Mouse (Mus musculus): ENCODE measurements at regions not wholly inside any gene's neighbourhood (a gene's known extent, or its start where the extent isn't known, plus 50 kb on each side); places are given as distances from the start of the nearest gene placed in this dataset.

- 65% methylated on average over 4 of the region's 4 CpGs for WGBS
- 0 out of 2 replicates have a peak, but pooled peaks cover 2% of the 10 kb centered on the region for H3K9me3 ChIP-seq (ENCODE audit: low read length)
- ATAC-seq (ENCODE audit: low FRiP score, low TSS enrichment) = no peak
- H3K4me2 ChIP-seq (replicated peaks; ENCODE audit: low read depth, low read length) = no peak overlapping the region
- H3K36me3 ChIP-seq (ENCODE audit: insufficient read depth, low read length) = no peaks in the 10 kb centered on the region
- H3K9ac ChIP-seq (replicated peaks; ENCODE audit: low read length) = no peak overlapping the region
- no peaks in the 10 kb centered on the region for H3K27me3 ChIP-seq (ENCODE audit: insufficient read depth, low read length)
- H3K27ac ChIP-seq (ENCODE audit: low read length) = no peak overlapping the region
- H3K4me1 ChIP-seq (ENCODE audit: insufficient read depth, low read length) = peaks cover 6% of the 10 kb centered on the region; the same call in 1 of the 2 replicates
- H3K4me3 ChIP-seq (ENCODE audit: low read length) = no peak overlapping the region
Measured at GRCm38 (mm10) chr1:169168033-169168432, 363.2 kb downstream of the Nuf2 start.

DNA sequence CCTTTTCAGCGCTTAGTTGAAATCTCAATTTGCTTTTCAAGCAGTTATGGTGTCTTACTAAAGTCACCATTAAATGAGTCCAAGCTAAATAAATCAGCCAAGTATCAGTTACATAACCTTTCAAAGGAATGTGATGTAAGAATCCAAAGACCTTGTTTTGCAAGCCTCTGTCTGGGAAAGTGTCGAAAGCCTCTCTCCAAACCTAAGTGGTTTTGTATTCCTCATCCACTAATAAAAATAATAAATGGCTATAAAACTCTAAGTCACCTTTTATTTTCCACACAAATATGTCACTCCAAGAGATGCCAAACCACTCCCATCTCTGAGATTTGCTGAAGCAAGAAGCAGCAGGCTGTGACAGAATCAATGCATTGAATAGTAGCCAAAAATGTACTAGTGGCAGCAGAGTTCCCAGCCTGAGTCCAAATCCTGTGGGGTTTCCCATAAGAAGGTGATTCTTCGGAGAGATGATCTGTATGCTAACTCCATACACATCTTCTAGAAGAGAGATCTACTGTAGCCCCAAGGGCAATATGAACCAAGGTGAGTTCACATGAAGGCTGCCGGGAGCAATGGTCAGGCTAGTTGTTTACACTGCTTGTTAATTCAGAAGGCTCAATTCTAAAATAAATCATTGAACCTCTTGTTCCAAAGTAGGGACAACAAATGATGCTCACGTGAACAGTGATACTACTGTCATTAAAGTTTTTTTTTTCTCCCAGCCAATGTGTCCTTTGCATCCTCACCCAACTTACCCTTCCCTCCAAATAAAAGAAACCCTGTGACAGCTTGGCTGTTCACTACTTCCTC lies 365.0 kb downstream of the Nuf2 start:
- Histone ChIP-seq H3K9me3 (ENCODE audit: low read length) (peaks cover 4% of the 10 kb centered on the region; the same call in 1 of the 2 replicates), H3K4me2 (replicated peaks; ENCODE audit: low read depth, low read length) (no peak overlapping the region), H3K4me3 (ENCODE audit: low read length) (no peak overlapping the region), H3K4me1 (ENCODE audit: insufficient read depth, low read length) (peaks cover 9% of the 10 kb centered on the region), H3K27ac (ENCODE audit: low read length) (peak overlapping the region; percentile 54), H3K36me3 (ENCODE audit: insufficient read depth, low read length) (no peaks in the 10 kb centered on the region), H3K27me3 (ENCODE audit: insufficient read depth, low read length) (no peaks in the 10 kb centered on the region), H3K9ac (replicated peaks; ENCODE audit: low read length) (no peak overlapping the region)
- ATAC-seq (ENCODE audit: low FRiP score, low TSS enrichment) = peak; percentile 31
- WGBS = 47% methylated on average over 5 of the region's 5 CpGs

GRCm38 (mm10) chr1:169160858-169161257 lies 370.4 kb downstream of the Nuf2 start:
- Histone ChIP-seq H3K27ac (ENCODE audit: low read length) (peak overlapping the region; percentile 91), H3K4me3 (ENCODE audit: low read length) (no peak overlapping the region), H3K4me1 (ENCODE audit: insufficient read depth, low read length) (peaks cover 18% of the 10 kb centered on the region), H3K27me3 (ENCODE audit: insufficient read depth, low read length) (no peaks in the 10 kb centered on the region), H3K9me3 (ENCODE audit: low read length) (peaks cover 4% of the 10 kb centered on the region; the same call in 1 of the 2 replicates), H3K9ac (replicated peaks; ENCODE audit: low read length) (no peak overlapping the region), H3K36me3 (ENCODE audit: insufficient read depth, low read length) (no peaks in the 10 kb centered on the region), H3K4me2 (replicated peaks; ENCODE audit: low read depth, low read length) (no peak overlapping the region)
- WGBS = 13% methylated on average over 6 of the region's 6 CpGs
- ATAC-seq (ENCODE audit: low FRiP score, low TSS enrichment) = peak; percentile 89

DNA sequence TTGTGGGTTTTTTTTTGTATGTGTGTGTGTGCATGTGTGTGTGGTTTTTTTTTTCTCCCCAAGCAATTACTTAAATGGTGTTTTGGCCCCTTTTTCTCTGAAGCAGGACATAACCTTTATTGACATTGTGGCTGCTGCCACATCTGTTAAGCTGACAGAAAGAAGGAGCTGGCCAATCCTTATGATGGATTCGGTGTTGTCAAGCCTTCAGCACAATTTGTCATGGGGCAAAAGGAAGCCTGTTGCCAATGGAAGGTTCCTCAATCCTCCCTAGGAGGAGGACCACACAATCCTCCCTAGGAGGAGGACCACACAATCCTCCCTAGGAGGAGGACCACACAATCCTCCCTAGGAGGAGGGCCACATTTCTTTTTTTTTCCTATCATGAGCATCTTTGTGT lies 371.0 kb downstream of the Nuf2 start:
- 33% methylated on average over 1 of the region's 1 CpGs for WGBS
- H3K27me3 ChIP-seq (ENCODE audit: insufficient read depth, low read length) = no peaks in the 10 kb centered on the region
- H3K36me3 ChIP-seq (ENCODE audit: insufficient read depth, low read length) = no peaks in the 10 kb centered on the region
- H3K4me2 ChIP-seq (replicated peaks; ENCODE audit: low read depth, low read length) = no peak overlapping the region
- peak overlapping the region; percentile 91 for H3K27ac ChIP-seq (ENCODE audit: low read length)
- H3K4me1 ChIP-seq (ENCODE audit: insufficient read depth, low read length) = peaks cover 15% of the 10 kb centered on the region
- no peak for ATAC-seq (ENCODE audit: low FRiP score, low TSS enrichment)
- H3K4me3 ChIP-seq (ENCODE audit: low read length) = no peak overlapping the region
- peaks cover 4% of the 10 kb centered on the region; the same call in 1 of the 2 replicates for H3K9me3 ChIP-seq (ENCODE audit: low read length)
- no peak overlapping the region for H3K9ac ChIP-seq (replicated peaks; ENCODE audit: low read length)

DNA sequence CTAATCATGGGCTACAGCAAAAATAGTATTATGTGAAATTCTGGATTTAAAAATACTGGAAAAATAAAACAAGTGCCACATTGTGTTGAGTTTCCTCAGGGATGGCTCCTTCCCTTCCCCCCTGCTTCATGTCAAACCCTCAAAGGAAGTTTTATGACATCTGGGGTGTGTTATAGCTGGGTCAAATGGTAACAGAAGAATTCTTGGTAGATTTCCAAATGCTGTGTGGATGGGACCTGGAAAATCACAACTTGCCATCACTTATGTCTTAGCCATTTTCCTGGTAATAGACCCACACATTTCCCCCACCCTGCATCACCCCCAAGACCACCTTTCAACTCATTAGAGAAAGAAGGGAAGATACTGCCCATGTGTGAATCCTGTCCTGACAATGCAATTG lies 371.5 kb downstream of the Nuf2 start:
- peaks cover 14% of the 10 kb centered on the region for H3K4me1 ChIP-seq (ENCODE audit: insufficient read depth, low read length)
- ATAC-seq (ENCODE audit: low FRiP score, low TSS enrichment) = peak; percentile 21; the same call in 1 of the 2 replicates
- no peak overlapping the region for H3K9ac ChIP-seq (replicated peaks; ENCODE audit: low read length)
- no peak overlapping the region for H3K4me2 ChIP-seq (replicated peaks; ENCODE audit: low read depth, low read length)
- peaks cover 4% of the 10 kb centered on the region; the same call in 1 of the 2 replicates for H3K9me3 ChIP-seq (ENCODE audit: low read length)
- no peaks in the 10 kb centered on the region for H3K36me3 ChIP-seq (ENCODE audit: insufficient read depth, low read length)
- H3K4me3 ChIP-seq (ENCODE audit: low read length) = no peak overlapping the region
- peak overlapping the region; percentile 91 for H3K27ac ChIP-seq (ENCODE audit: low read length)
- H3K27me3 ChIP-seq (ENCODE audit: insufficient read depth, low read length) = no peaks in the 10 kb centered on the region

DNA sequence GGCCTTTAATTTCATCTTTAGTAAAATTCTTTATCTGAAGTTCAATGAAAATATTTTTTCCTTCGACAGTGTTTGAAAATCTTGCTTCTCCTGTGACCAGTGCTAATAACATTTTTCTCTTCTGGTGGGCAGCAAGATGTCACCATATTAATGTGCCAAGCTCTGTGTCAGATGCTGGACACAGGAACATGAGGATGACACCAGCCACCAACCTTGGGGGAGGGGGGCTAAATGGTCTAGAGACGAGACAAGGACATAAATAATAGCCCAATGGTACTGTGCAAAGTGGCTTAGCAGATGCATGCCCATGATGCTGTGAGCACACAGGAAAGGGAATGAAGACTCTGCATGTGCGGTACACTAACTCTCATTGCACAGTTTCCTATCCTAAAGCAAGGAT lies 373.8 kb downstream of the Nuf2 start:
- Histone ChIP-seq H3K9me3 (ENCODE audit: low read length) (peaks cover 2% of the 10 kb centered on the region; the same call in 1 of the 2 replicates), H3K27ac (ENCODE audit: low read length) (no peak overlapping the region), H3K4me1 (ENCODE audit: insufficient read depth, low read length) (peaks cover 14% of the 10 kb centered on the region), H3K4me3 (ENCODE audit: low read length) (no peak overlapping the region), H3K9ac (replicated peaks; ENCODE audit: low read length) (no peak overlapping the region), H3K27me3 (ENCODE audit: insufficient read depth, low read length) (no peaks in the 10 kb centered on the region), H3K36me3 (ENCODE audit: insufficient read depth, low read length) (no peaks in the 10 kb centered on the region), H3K4me2 (replicated peaks; ENCODE audit: low read depth, low read length) (no peak overlapping the region)
- no peak for ATAC-seq (ENCODE audit: low FRiP score, low TSS enrichment)
- 73% methylated on average over 3 of the region's 3 CpGs for WGBS

- H3K9me3 ChIP-seq (ENCODE audit: low read length) = no peaks in the 10 kb centered on the region
- no peak overlapping the region for H3K9ac ChIP-seq (replicated peaks; ENCODE audit: low read length)
- H3K4me2 ChIP-seq (replicated peaks; ENCODE audit: low read depth, low read length) = no peak overlapping the region
- no peak overlapping the region for H3K4me3 ChIP-seq (ENCODE audit: low read length)
- no peaks in the 10 kb centered on the region for H3K27me3 ChIP-seq (ENCODE audit: insufficient read depth, low read length)
- WGBS = 81% methylated on average over 4 of the region's 4 CpGs
- no peaks in the 10 kb centered on the region for H3K36me3 ChIP-seq (ENCODE audit: insufficient read depth, low read length)
- peak overlapping the region; percentile 40; the same call in 1 of the 2 replicates for H3K27ac ChIP-seq (ENCODE audit: low read length)
- H3K4me1 ChIP-seq (ENCODE audit: insufficient read depth, low read length) = peaks cover 14% of the 10 kb centered on the region
- ATAC-seq (ENCODE audit: low FRiP score, low TSS enrichment) = no peak
Measured at GRCm38 (mm10) chr1:169156875-169157274, 374.4 kb downstream of the Nuf2 start.

GRCm38 (mm10) chr1:169155484-169156459 lies 375.5 kb downstream of the Nuf2 start:
- whole genome bisulfite sequencing = 38% methylated on average over 14 of the region's 14 CpGs
- ATAC-seq (ENCODE audit: low FRiP score, low TSS enrichment) = peak; percentile 69
- Histone ChIP-seq H3K4me3 (ENCODE audit: low read length) (no peak overlapping the region), H3K27ac (ENCODE audit: low read length) (peak overlapping the region; percentile 68), H3K9ac (replicated peaks; ENCODE audit: low read length) (0 out of 2 replicates have a peak overlapping the region, but pooled peaks have one; percentile 23), H3K9me3 (ENCODE audit: low read length) (no peaks in the 10 kb centered on the region), H3K27me3 (ENCODE audit: insufficient read depth, low read length) (no peaks in the 10 kb centered on the region), H3K4me1 (ENCODE audit: insufficient read depth, low read length) (peaks cover 9% of the 10 kb centered on the region), H3K36me3 (ENCODE audit: insufficient read depth, low read length) (no peaks in the 10 kb centered on the region), H3K4me2 (replicated peaks; ENCODE audit: low read depth, low read length) (no peak overlapping the region)

GRCm38 (mm10) chr1:169142216-169142615 lies 389.0 kb downstream of the Nuf2 start:
- 66% methylated on average over 3 of the region's 3 CpGs for whole genome bisulfite sequencing
- ATAC-seq (ENCODE audit: low FRiP score, low TSS enrichment) = no peak

More at GRCm38 (mm10) chr1:169142216-169142615, 389.0 kb downstream of the Nuf2 start:
- Histone ChIP-seq H3K4me2 (replicated peaks; ENCODE audit: low read depth, low read length) (no peak overlapping the region), H3K4me1 (ENCODE audit: insufficient read depth, low read length) (peaks cover 8% of the 10 kb centered on the region; the same call in 1 of the 2 replicates), H3K4me3 (ENCODE audit: low read length) (no peak overlapping the region), H3K36me3 (ENCODE audit: insufficient read depth, low read length) (no peaks in the 10 kb centered on the region), H3K9ac (replicated peaks; ENCODE audit: low read length) (no peak overlapping the region), H3K27me3 (ENCODE audit: insufficient read depth, low read length) (no peaks in the 10 kb centered on the region), H3K9me3 (ENCODE audit: low read length) (0 out of 2 replicates have a peak, but pooled peaks cover 5% of the 10 kb centered on the region), H3K27ac (ENCODE audit: low read length) (no peak overlapping the region)
